Mouse (Mus musculus): ENCODE data around the gene Reps2. TPM values are rescaled to one million over a fixed set of nuclear protein-coding genes. Genes with fewer than 3 reads are reported as not detected.

Reps2 gene
- polyA plus RNA-seq, 1 experiment from 2014 or later: 5.1 TPM

GRCm38 (mm10) chrX:162556459-162556841 is 87.0 kb downstream of the Reps2 start:
- H3K36me3 ChIP-seq (ENCODE audit: control insufficient read depth, insufficient read depth, low read length): no peaks in the 10 kb centered on the region
- no peak overlapping the region for H3K4me3 ChIP-seq (ENCODE audit: low read depth, low read length)
- no peak overlapping the region for H3K27ac ChIP-seq (ENCODE audit: low read length)
- WGBS: 51% methylated on average over 6 of the region's 6 CpGs
- no peaks in the 10 kb centered on the region for H3K9me3 ChIP-seq (replicated peaks; ENCODE audit: control insufficient read depth, low read length, poor library complexity, severe bottlenecking)
- H3K4me2 ChIP-seq (ENCODE audit: low read length): no peak overlapping the region
- peaks cover 3% of the 10 kb centered on the region; the same call in 1 of the 2 replicates for H3K4me1 ChIP-seq (ENCODE audit: control insufficient read depth, insufficient read depth, low read length)
- ATAC-seq: no peak
- H3K27me3 ChIP-seq (ENCODE audit: control insufficient read depth, insufficient read depth, low read depth, low read length): peaks cover 3% of the 10 kb centered on the region
- no peak overlapping the region for H3K9ac ChIP-seq (ENCODE audit: low read depth, low read length)

- no peak for ATAC-seq
- Histone ChIP-seq H3K36me3 (ENCODE audit: control insufficient read depth, insufficient read depth, low read length) (no peaks in the 10 kb centered on the region), H3K27ac (ENCODE audit: low read length) (no peak overlapping the region), H3K4me2 (ENCODE audit: low read length) (no peak overlapping the region), H3K27me3 (ENCODE audit: control insufficient read depth, insufficient read depth, low read depth, low read length) (peaks cover 3% of the 10 kb centered on the region), H3K4me3 (ENCODE audit: low read depth, low read length) (no peak overlapping the region), H3K4me1 (ENCODE audit: control insufficient read depth, insufficient read depth, low read length) (peaks cover 3% of the 10 kb centered on the region; the same call in 1 of the 2 replicates), H3K9me3 (replicated peaks; ENCODE audit: control insufficient read depth, low read length, poor library complexity, severe bottlenecking) (no peaks in the 10 kb centered on the region), H3K9ac (ENCODE audit: low read depth, low read length) (no peak overlapping the region)
- WGBS: 56% methylated on average over 1 of the region's 1 CpGs
Observed at GRCm38 (mm10) chrX:162555729-162556458, 87.6 kb downstream of the Reps2 start.

- no peak overlapping the region for H3K9ac ChIP-seq (ENCODE audit: low read depth, low read length)
- 55% methylated on average over 3 of the region's 3 CpGs for WGBS
- H3K4me3 ChIP-seq (ENCODE audit: low read depth, low read length): no peak overlapping the region
- peaks cover 3% of the 10 kb centered on the region; the same call in 1 of the 2 replicates for H3K4me1 ChIP-seq (ENCODE audit: control insufficient read depth, insufficient read depth, low read length)
- H3K27me3 ChIP-seq (ENCODE audit: control insufficient read depth, insufficient read depth, low read depth, low read length): peaks cover 3% of the 10 kb centered on the region
- no peaks in the 10 kb centered on the region for H3K36me3 ChIP-seq (ENCODE audit: control insufficient read depth, insufficient read depth, low read length)
- no peak for ATAC-seq
- H3K4me2 ChIP-seq (ENCODE audit: low read length): no peak overlapping the region
- no peaks in the 10 kb centered on the region for H3K9me3 ChIP-seq (replicated peaks; ENCODE audit: control insufficient read depth, low read length, poor library complexity, severe bottlenecking)
- H3K27ac ChIP-seq (ENCODE audit: low read length): no peak overlapping the region
Observed at GRCm38 (mm10) chrX:162554513-162554912, 88.9 kb downstream of the Reps2 start.

- WGBS: 44% methylated on average over 8 of the region's 8 CpGs
- H3K9me3 ChIP-seq (replicated peaks; ENCODE audit: control insufficient read depth, low read length, poor library complexity, severe bottlenecking): no peaks in the 10 kb centered on the region
- no peak overlapping the region for H3K4me3 ChIP-seq (ENCODE audit: low read depth, low read length)
- peak overlapping the region; percentile 50 for H3K27ac ChIP-seq (ENCODE audit: low read length)
- H3K27me3 ChIP-seq (ENCODE audit: control insufficient read depth, insufficient read depth, low read depth, low read length): peaks cover 3% of the 10 kb centered on the region
- H3K36me3 ChIP-seq (ENCODE audit: control insufficient read depth, insufficient read depth, low read length): no peaks in the 10 kb centered on the region
- no peak for ATAC-seq
- H3K9ac ChIP-seq (ENCODE audit: low read depth, low read length): no peak overlapping the region
- no peak overlapping the region for H3K4me2 ChIP-seq (ENCODE audit: low read length)
- peaks cover 3% of the 10 kb centered on the region; the same call in 1 of the 2 replicates for H3K4me1 ChIP-seq (ENCODE audit: control insufficient read depth, insufficient read depth, low read length)
Observed at GRCm38 (mm10) chrX:162552383-162552782, 91.1 kb downstream of the Reps2 start.

GRCm38 (mm10) chrX:162545037-162545436 is 98.4 kb downstream of the Reps2 start:
- Histone ChIP-seq H3K4me2 (ENCODE audit: low read length) (no peak overlapping the region), H3K4me1 (ENCODE audit: control insufficient read depth, insufficient read depth, low read length) (no peaks in the 10 kb centered on the region), H3K36me3 (ENCODE audit: control insufficient read depth, insufficient read depth, low read length) (no peaks in the 10 kb centered on the region), H3K27ac (ENCODE audit: low read length) (no peak overlapping the region), H3K9ac (ENCODE audit: low read depth, low read length) (no peak overlapping the region), H3K4me3 (ENCODE audit: low read depth, low read length) (no peak overlapping the region), H3K9me3 (replicated peaks; ENCODE audit: control insufficient read depth, low read length, poor library complexity, severe bottlenecking) (no peaks in the 10 kb centered on the region), H3K27me3 (ENCODE audit: control insufficient read depth, insufficient read depth, low read depth, low read length) (peaks cover 4% of the 10 kb centered on the region)
- ATAC-seq: no peak

GRCm38 (mm10) chrX:162542576-162543227 is 100.7 kb downstream of the Reps2 start:
- no peaks in the 10 kb centered on the region for H3K36me3 ChIP-seq (ENCODE audit: control insufficient read depth, insufficient read depth, low read length)
- peaks cover 4% of the 10 kb centered on the region for H3K27me3 ChIP-seq (ENCODE audit: control insufficient read depth, insufficient read depth, low read depth, low read length)
- no peak for ATAC-seq
- H3K4me2 ChIP-seq (ENCODE audit: low read length): no peak overlapping the region
- H3K4me1 ChIP-seq (ENCODE audit: control insufficient read depth, insufficient read depth, low read length): no peaks in the 10 kb centered on the region
- H3K27ac ChIP-seq (ENCODE audit: low read length): no peak overlapping the region
- H3K9ac ChIP-seq (ENCODE audit: low read depth, low read length): no peak overlapping the region
- no peak overlapping the region for H3K4me3 ChIP-seq (ENCODE audit: low read depth, low read length)
- WGBS: 43% methylated on average over 1 of the region's 1 CpGs
- no peaks in the 10 kb centered on the region for H3K9me3 ChIP-seq (replicated peaks; ENCODE audit: control insufficient read depth, low read length, poor library complexity, severe bottlenecking)

- Histone ChIP-seq H3K4me1 (ENCODE audit: control insufficient read depth, insufficient read depth, low read length) (no peaks in the 10 kb centered on the region), H3K4me3 (ENCODE audit: low read depth, low read length) (no peak overlapping the region), H3K36me3 (ENCODE audit: control insufficient read depth, insufficient read depth, low read length) (no peaks in the 10 kb centered on the region), H3K4me2 (ENCODE audit: low read length) (no peak overlapping the region), H3K9ac (ENCODE audit: low read depth, low read length) (no peak overlapping the region), H3K27ac (ENCODE audit: low read length) (no peak overlapping the region), H3K9me3 (replicated peaks; ENCODE audit: control insufficient read depth, low read length, poor library complexity, severe bottlenecking) (no peaks in the 10 kb centered on the region), H3K27me3 (ENCODE audit: control insufficient read depth, insufficient read depth, low read depth, low read length) (peaks cover 4% of the 10 kb centered on the region)
- 90% methylated on average over 1 of the region's 1 CpGs for WGBS
- no peak for ATAC-seq
Observed at GRCm38 (mm10) chrX:162541961-162542360, 101.5 kb downstream of the Reps2 start.

GRCm38 (mm10) chrX:162531016-162531415 is 112.4 kb downstream of the Reps2 start:
- H3K4me1 ChIP-seq (ENCODE audit: control insufficient read depth, insufficient read depth, low read length): no peaks in the 10 kb centered on the region
- no peak overlapping the region for H3K4me2 ChIP-seq (ENCODE audit: low read length)
- H3K27ac ChIP-seq (ENCODE audit: low read length): no peak overlapping the region
- no peak overlapping the region for H3K9ac ChIP-seq (ENCODE audit: low read depth, low read length)
- no peaks in the 10 kb centered on the region for H3K9me3 ChIP-seq (replicated peaks; ENCODE audit: control insufficient read depth, low read length, poor library complexity, severe bottlenecking)
- 92% methylated on average over 2 of the region's 2 CpGs for WGBS
- ATAC-seq: no peak
- peaks cover 3% of the 10 kb centered on the region; the same call in 1 of the 2 replicates for H3K27me3 ChIP-seq (ENCODE audit: control insufficient read depth, insufficient read depth, low read depth, low read length)
- no peak overlapping the region for H3K4me3 ChIP-seq (ENCODE audit: low read depth, low read length)
- H3K36me3 ChIP-seq (ENCODE audit: control insufficient read depth, insufficient read depth, low read length): no peaks in the 10 kb centered on the region

- H3K27me3 ChIP-seq (ENCODE audit: control insufficient read depth, insufficient read depth, low read depth, low read length): peaks cover 6% of the 10 kb centered on the region
- no peaks in the 10 kb centered on the region for H3K9me3 ChIP-seq (replicated peaks; ENCODE audit: control insufficient read depth, low read length, poor library complexity, severe bottlenecking)
- no peak overlapping the region for H3K4me2 ChIP-seq (ENCODE audit: low read length)
- no peak overlapping the region for H3K9ac ChIP-seq (ENCODE audit: low read depth, low read length)
- no peaks in the 10 kb centered on the region for H3K36me3 ChIP-seq (ENCODE audit: control insufficient read depth, insufficient read depth, low read length)
- H3K4me3 ChIP-seq (ENCODE audit: low read depth, low read length): no peak overlapping the region
- no peak overlapping the region for H3K27ac ChIP-seq (ENCODE audit: low read length)
- no peaks in the 10 kb centered on the region for H3K4me1 ChIP-seq (ENCODE audit: control insufficient read depth, insufficient read depth, low read length)
- ATAC-seq: peak; percentile 64; the same call in 1 of the 2 replicates
- WGBS: 36% methylated on average over 2 of the region's 2 CpGs
Observed at GRCm38 (mm10) chrX:162527240-162527639, 116.2 kb downstream of the Reps2 start.

Measured in midbrain, embryonic 16.5 days (tissue).